Mouse (Mus musculus): ENCODE measurements at regions not wholly inside any gene's neighbourhood (a gene's known extent, or its start where the extent isn't known, plus 50 kb on each side); places are given as distances from the start of the nearest gene placed in this dataset.

- DNase-seq (ENCODE audit: low spot score in 2 of 2): no peak
These were observed 87.1 kb upstream of the Gm10260 start for GRCm38 (mm10) chr13:97847561-97847960.

GRCm38 (mm10) chr13:97845148-97845547, 84.7 kb upstream of the Gm10260 start:
- no peak for DNase-seq (ENCODE audit: low spot score in 2 of 2)

GRCm38 (mm10) chr13:97842801-97843200, 82.4 kb upstream of the Gm10260 start:
- no peak for DNase-seq (ENCODE audit: low spot score in 2 of 2)

GRCm38 (mm10) chr13:97841503-97841902, 81.1 kb upstream of the Gm10260 start:
- no peak for DNase-seq (ENCODE audit: low spot score in 2 of 2)

- DNase-seq (ENCODE audit: low spot score in 2 of 2): no peak
These were observed 79.3 kb upstream of the Gm10260 start for GRCm38 (mm10) chr13:97839617-97840308.

GRCm38 (mm10) chr13:97837443-97838000, 77.1 kb upstream of the Gm10260 start:
- no peak for DNase-seq (ENCODE audit: low spot score in 2 of 2)

- no peak for DNase-seq (ENCODE audit: low spot score in 2 of 2)
These were observed 72.0 kb upstream of the Gm10260 start for GRCm38 (mm10) chr13:97832448-97832847.

GRCm38 (mm10) chr13:97831839-97832238, 71.4 kb upstream of the Gm10260 start:
- DNase-seq (ENCODE audit: low spot score in 2 of 2): no peak

- no peak for DNase-seq (ENCODE audit: low spot score in 2 of 2)
These were observed 69.1 kb upstream of the Gm10260 start for GRCm38 (mm10) chr13:97829558-97829957.

- DNase-seq (ENCODE audit: low spot score in 2 of 2): no peak
These were observed 65.6 kb upstream of the Gm10260 start for GRCm38 (mm10) chr13:97825801-97826576.

GRCm38 (mm10) chr13:97825361-97825760, 64.9 kb upstream of the Gm10260 start:
- no peak for DNase-seq (ENCODE audit: low spot score in 2 of 2)

- DNase-seq (ENCODE audit: low spot score in 2 of 2): peak in 1 of 2 experiments; percentile 3
These were observed 63.8 kb upstream of the Gm10260 start for GRCm38 (mm10) chr13:97824071-97824716.

GRCm38 (mm10) chr13:97821630-97822029, 61.2 kb upstream of the Gm10260 start:
- no peak for DNase-seq (ENCODE audit: low spot score in 2 of 2)

GRCm38 (mm10) chr13:97821011-97821410, 60.6 kb upstream of the Gm10260 start:
- no peak for DNase-seq (ENCODE audit: low spot score in 2 of 2)

GRCm38 (mm10) chr13:97820401-97820800, 60.0 kb upstream of the Gm10260 start:
- no peak for DNase-seq (ENCODE audit: low spot score in 2 of 2)

GRCm38 (mm10) chr13:97819036-97819435, 58.6 kb upstream of the Gm10260 start:
- DNase-seq (ENCODE audit: low spot score in 2 of 2): no peak

- DNase-seq (ENCODE audit: low spot score in 2 of 2): no peak
These were observed 56.5 kb upstream of the Gm10260 start for GRCm38 (mm10) chr13:97816923-97817322.

Measured in urinary bladder, postnatal 36 days (tissue).